Mouse (Mus musculus) G1E (cell line): ENCODE data around the gene Stk39. TPM values are rescaled to one million over a fixed set of nuclear protein-coding genes. Genes with fewer than 3 reads are reported as not detected.

Experiments
- ATAC-seq: 2 replicates; pipeline ENCODE4 v1.8.0; 2016; ENCODE audit warnings: mild to moderate bottlenecking; ENCODE audit not compliant: insufficient number of reproducible peaks, poor library complexity, low FRiP score, severe bottlenecking; ENCODE audit errors: extremely low read depth
- DNase-seq: peaks from one replicate; pipeline ENCODE4 v3.0.0; 2012; ENCODE audit warnings: low spot score
- H3K27me3 ChIP-seq: 2 replicates; pipeline ENCODE4 v1.6.1; 2012; ENCODE audit warnings: mild to moderate bottlenecking, low read length, inconsistent platforms; ENCODE audit not compliant: insufficient read depth
- H3K36me3 ChIP-seq: replicated peaks from 2 replicates; pipeline ENCODE3; 2012; ENCODE audit warnings: mild to moderate bottlenecking, inconsistent platforms
- H3K4me1 ChIP-seq: 2 replicates; pipeline ENCODE4 v1.6.1; 2012; ENCODE audit warnings: low read depth, low read length, inconsistent platforms, mixed read lengths; ENCODE audit not compliant: insufficient read depth
- H3K4me3 ChIP-seq: 2 replicates; pipeline ENCODE4 v1.5.1; 2012; ENCODE audit warnings: low read depth, mild to moderate bottlenecking, inconsistent platforms, low read length, moderate library complexity, mixed read lengths
- H3K9me3 ChIP-seq: replicated peaks from 2 replicates; pipeline ENCODE4 v1.6.1; 2012; ENCODE audit warnings: inconsistent platforms
- CTCF ChIP-seq: IDR thresholded peaks from 2 replicates; pipeline ENCODE4 v1.5.1; 2012; ENCODE audit warnings: low read depth, low read length, inconsistent platforms, mixed read lengths
- GATA1 ChIP-seq: IDR thresholded peaks from 2 replicates; pipeline ENCODE4 v1.6.1; 2012; ENCODE audit warnings: borderline replicate concordance, low read length, inconsistent platforms, mixed read lengths
- GATA2 ChIP-seq: IDR thresholded peaks from 2 replicates; pipeline ENCODE4 v1.6.1; 2012; ENCODE audit warnings: low read depth, low read length, inconsistent platforms, borderline replicate concordance
- POLR2AphosphoS5 ChIP-seq: IDR thresholded peaks from 2 replicates; pipeline ENCODE4 v1.6.1; 2012; ENCODE audit warnings: low read depth, low read length, inconsistent platforms; ENCODE audit not compliant: insufficient replicate concordance
- TAL1 ChIP-seq: conservative IDR thresholded peaks from 2 replicates; pipeline ENCODE4 v1.6.1; 2012; ENCODE audit warnings: low read depth, low read length, inconsistent platforms, mixed read lengths
- polyA plus RNA-seq: library from polyadenylated mRNA; stranded (reverse); fragments of >175 nt; gene quantifications from 2 replicates; pipeline ENCODE4 v1.2.3, GENCODE M21; 2012
- total RNA-seq, 2 experiments: library from RNA; stranded (forward) in 1 of 2; stranded (reverse) in 1 of 2; fragments of 200-1000 nt in 1 of 2; fragments of >200 nt in 1 of 2; fragmentation: Nextera tagmentation in 1 of 2; gene quantifications; 2 replicates each; pipeline ENCODE4 v1.2.3; 2014 to 2017

Stk39 gene
- total and polyA plus RNA-seq, 3 experiments: 0.11 TPM; not detected in 2

GRCm38 (mm10) chr2:68409640-68410215 is 62.3 kb downstream of the Stk39 start:
- DNase-seq (no peak), ATAC-seq (no peak)
- Histone ChIP-seq H3K36me3 (no peaks in the 10 kb centered on the region), H3K4me1 (no peaks in the 10 kb centered on the region), H3K4me3 (no peak overlapping the region), H3K9me3 (peaks cover 42% of the 10 kb centered on the region), H3K27me3 (no peaks in the 10 kb centered on the region)
- no peak for TF ChIP-seq GATA2
- no peak for TF ChIP-seq CTCF
- TF ChIP-seq TAL1: no peak
- no peak for TF ChIP-seq GATA1
- no peak for TF ChIP-seq POLR2AphosphoS5

DNA sequence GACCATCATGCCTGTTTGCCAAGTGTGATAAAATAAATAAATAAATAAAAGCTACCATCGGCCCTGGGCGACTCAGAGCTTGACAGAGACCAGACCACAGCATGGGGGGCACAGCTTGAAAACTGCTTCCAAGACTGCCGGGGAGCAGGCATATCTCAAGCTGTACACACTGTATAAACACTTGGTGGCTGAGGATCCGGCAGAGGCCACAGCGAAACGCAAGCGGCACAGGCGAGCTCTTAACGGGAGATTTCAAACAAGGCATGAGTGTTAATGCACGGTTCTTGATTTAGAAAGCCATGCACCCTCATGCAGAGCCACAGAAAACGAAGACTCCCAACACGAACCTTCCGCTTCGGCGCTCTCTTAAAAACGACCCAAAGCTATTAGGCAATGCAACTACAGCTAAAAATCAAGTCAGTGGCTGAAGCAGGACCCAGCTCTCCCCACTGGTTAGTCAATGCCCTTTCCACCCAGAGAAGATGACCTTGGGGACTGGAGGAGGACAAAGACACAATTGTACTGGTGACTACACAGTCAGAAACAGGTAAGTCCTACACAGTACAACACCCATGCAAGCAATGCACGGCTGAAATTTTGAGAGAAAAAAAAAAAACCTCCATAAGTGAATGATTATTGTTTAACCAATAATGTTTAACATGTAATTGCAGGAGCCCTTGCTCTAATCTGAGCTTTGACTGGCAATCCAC is 63.6 kb downstream of the Stk39 start:
- ATAC-seq: no peak
- H3K9me3 ChIP-seq: peaks cover 43% of the 10 kb centered on the region

GRCm38 (mm10) chr2:68407179-68407950 is 64.7 kb downstream of the Stk39 start:
- DNase-seq: no peak
- H3K36me3 ChIP-seq: no peaks in the 10 kb centered on the region
- no peak overlapping the region for H3K4me3 ChIP-seq
- no peak for TF ChIP-seq GATA1
- no peak for TF ChIP-seq CTCF
- no peak for TF ChIP-seq POLR2AphosphoS5
- no peak for TF ChIP-seq GATA2
- TF ChIP-seq TAL1: no peak
- ATAC-seq: no peak
- H3K9me3 ChIP-seq: peaks cover 49% of the 10 kb centered on the region
- no peaks in the 10 kb centered on the region for H3K4me1 ChIP-seq
- H3K27me3 ChIP-seq: no peaks in the 10 kb centered on the region

More for the DNA sequence above, 63.6 kb downstream of the Stk39 start:
- Histone ChIP-seq H3K27me3 (no peaks in the 10 kb centered on the region), H3K36me3 (no peaks in the 10 kb centered on the region), H3K4me1 (no peaks in the 10 kb centered on the region), H3K4me3 (no peak overlapping the region)
- no peak for DNase-seq
- TF ChIP-seq GATA2: no peak
- TF ChIP-seq CTCF: no peak
- TF ChIP-seq GATA1: no peak
- no peak for TF ChIP-seq TAL1
- no peak for TF ChIP-seq POLR2AphosphoS5

GRCm38 (mm10) chr2:68406571-68407074 is 65.4 kb downstream of the Stk39 start:
- Histone ChIP-seq H3K36me3 (no peaks in the 10 kb centered on the region), H3K4me1 (no peaks in the 10 kb centered on the region), H3K9me3 (peaks cover 48% of the 10 kb centered on the region), H3K4me3 (no peak overlapping the region), H3K27me3 (no peaks in the 10 kb centered on the region)
- ATAC-seq (no peak), DNase-seq (no peak)
- TF ChIP-seq GATA2: no peak

DNA sequence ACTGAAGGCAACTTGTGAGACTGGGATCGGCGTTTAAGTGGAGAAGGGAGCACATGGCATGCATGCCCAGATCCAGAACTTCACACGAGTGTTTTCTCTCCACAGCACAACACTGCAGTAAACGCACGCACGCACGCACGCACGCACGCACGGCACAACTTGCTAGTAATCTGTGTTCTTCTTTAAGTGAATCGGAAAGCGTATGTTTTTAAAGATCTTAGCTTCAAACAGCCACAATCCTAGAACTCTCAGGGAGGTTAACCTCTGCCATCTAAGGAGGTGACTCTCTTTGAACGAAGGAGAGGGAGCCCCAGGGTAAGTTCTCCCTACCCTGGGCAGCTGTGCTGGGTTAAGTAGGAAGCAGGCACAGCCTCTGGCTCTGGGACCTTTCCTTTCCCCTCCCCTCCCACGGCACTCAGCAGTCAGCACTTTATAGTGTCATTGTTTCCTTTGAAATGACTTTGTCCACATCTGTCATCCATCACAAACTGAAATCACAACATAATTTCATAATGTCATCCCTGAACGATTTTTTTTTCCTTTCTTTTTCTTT is 66.8 kb downstream of the Stk39 start:
- Histone ChIP-seq H3K4me1 (no peaks in the 10 kb centered on the region), H3K4me3 (no peak overlapping the region), H3K9me3 (peaks cover 51% of the 10 kb centered on the region), H3K36me3 (no peaks in the 10 kb centered on the region), H3K27me3 (no peaks in the 10 kb centered on the region)
- no peak for DNase-seq
- TF ChIP-seq GATA1: no peak
- ATAC-seq: no peak
